Mouse (Mus musculus) spleen, adult 2 months (tissue): Measurements from ENCODE around the gene Tbc1d24.

Experiments
- CTCF ChIP-seq: fragments of 200-500 bp; IDR thresholded peaks from 2 replicates; pipeline ENCODE4 v1.5.1; 2011; ENCODE audit warnings: mild to moderate bottlenecking, inconsistent platforms; ENCODE audit not compliant: insufficient read depth, insufficient read length, insufficient replicate concordance; ENCODE audit errors: extremely low read depth
- POLR2A ChIP-seq: fragments of 200-500 bp; IDR thresholded peaks from 2 replicates; pipeline ENCODE4 v1.6.1; 2011; ENCODE audit warnings: low read depth, low read length, inconsistent platforms

GRCm38 (mm10) chr17:24154463-24154862 is 50.9 kb downstream of the Tbc1d24 start:
- TF ChIP-seq POLR2A, result no peak
- no peak for TF ChIP-seq CTCF
